Mouse (Mus musculus): ENCODE measurements around the gene Btbd8. TPM values are rescaled to one million over a fixed set of nuclear protein-coding genes. Genes with fewer than 3 reads are reported as not detected.

The Btbd8 gene
- polyA plus RNA-seq, 2 experiments, result 4.8 to 6.3 TPM

GRCm38 (mm10) chr5:107513583-107513982, 75.8 kb downstream of the Btbd8 start:
- no peak for TF ChIP-seq POLR2A (IDR thresholded peaks at IDR 0.05; ENCODE audit: borderline replicate concordance, extremely low read depth, insufficient read depth, insufficient read length)
- Histone ChIP-seq H3K4me1 (ENCODE audit: control insufficient read depth, insufficient read depth, low read length) (no peaks in the 10 kb centered on the region), H3K27ac (replicated peaks; ENCODE audit: low read depth, low read length) (no peak overlapping the region), H3K27me3 (ENCODE audit: control insufficient read depth, insufficient read depth, low read length) (no peaks in the 10 kb centered on the region), H3K9me3 (ENCODE audit: control insufficient read depth, low read length) (no peaks in the 10 kb centered on the region), H3K36me3 (ENCODE audit: control insufficient read depth, insufficient read depth, low read length) (0 out of 2 replicates have a peak, but pooled peaks cover 2% of the 10 kb centered on the region), H3K4me2 (replicated peaks; ENCODE audit: low read depth, low read length, severe bottlenecking) (no peak overlapping the region), H3K4me3 (replicated peaks; ENCODE audit: low read length) (no peak overlapping the region), H3K9ac (ENCODE audit: low read depth, low read length, severe bottlenecking) (no peak overlapping the region)
- 52% methylated on average over 7 of the region's 7 CpGs for WGBS
- ATAC-seq (ENCODE audit: low FRiP score, low read depth) (no peak), DNase-seq (ENCODE audit: low spot score) (peak; percentile 25)

- no peak overlapping the region for H3K4me2 ChIP-seq (replicated peaks; ENCODE audit: low read depth, low read length, severe bottlenecking)
- DNase-seq (ENCODE audit: low spot score) (no peak), ATAC-seq (ENCODE audit: low FRiP score, low read depth) (no peak)
- 98% methylated on average over 3 of the region's 3 CpGs for WGBS
- H3K9ac ChIP-seq (ENCODE audit: low read depth, low read length, severe bottlenecking), result no peak overlapping the region
- H3K4me3 ChIP-seq (replicated peaks; ENCODE audit: low read length), result no peak overlapping the region
- no peaks in the 10 kb centered on the region for H3K4me1 ChIP-seq (ENCODE audit: control insufficient read depth, insufficient read depth, low read length)
- H3K9me3 ChIP-seq (ENCODE audit: control insufficient read depth, low read length), result no peaks in the 10 kb centered on the region
- no peaks in the 10 kb centered on the region for H3K36me3 ChIP-seq (ENCODE audit: control insufficient read depth, insufficient read depth, low read length)
- no peak for TF ChIP-seq POLR2A (IDR thresholded peaks at IDR 0.05; ENCODE audit: borderline replicate concordance, extremely low read depth, insufficient read depth, insufficient read length)
- no peaks in the 10 kb centered on the region for H3K27me3 ChIP-seq (ENCODE audit: control insufficient read depth, insufficient read depth, low read length)
- H3K27ac ChIP-seq (replicated peaks; ENCODE audit: low read depth, low read length), result no peak overlapping the region
Observed at GRCm38 (mm10) chr5:107515453-107515852, 77.7 kb downstream of the Btbd8 start.

- Histone ChIP-seq H3K4me2 (replicated peaks; ENCODE audit: low read depth, low read length, severe bottlenecking) (no peak overlapping the region), H3K9me3 (ENCODE audit: control insufficient read depth, low read length) (no peaks in the 10 kb centered on the region), H3K36me3 (ENCODE audit: control insufficient read depth, insufficient read depth, low read length) (no peaks in the 10 kb centered on the region), H3K9ac (ENCODE audit: low read depth, low read length, severe bottlenecking) (no peak overlapping the region), H3K27me3 (ENCODE audit: control insufficient read depth, insufficient read depth, low read length) (no peaks in the 10 kb centered on the region), H3K4me3 (replicated peaks; ENCODE audit: low read length) (no peak overlapping the region), H3K27ac (replicated peaks; ENCODE audit: low read depth, low read length) (no peak overlapping the region), H3K4me1 (ENCODE audit: control insufficient read depth, insufficient read depth, low read length) (no peaks in the 10 kb centered on the region)
- TF ChIP-seq POLR2A (IDR thresholded peaks at IDR 0.05; ENCODE audit: borderline replicate concordance, extremely low read depth, insufficient read depth, insufficient read length), result no peak
- WGBS, result 98% methylated on average over 1 of the region's 1 CpGs
- DNase-seq (ENCODE audit: low spot score), result no peak
- ATAC-seq (ENCODE audit: low FRiP score, low read depth), result no peak
Observed at GRCm38 (mm10) chr5:107516087-107516486, 78.3 kb downstream of the Btbd8 start.

- no peak for TF ChIP-seq POLR2A (IDR thresholded peaks at IDR 0.05; ENCODE audit: borderline replicate concordance, extremely low read depth, insufficient read depth, insufficient read length)
- 98% methylated on average over 4 of the region's 4 CpGs for WGBS
- Histone ChIP-seq H3K4me3 (replicated peaks; ENCODE audit: low read length) (no peak overlapping the region), H3K9me3 (ENCODE audit: control insufficient read depth, low read length) (no peaks in the 10 kb centered on the region), H3K9ac (ENCODE audit: low read depth, low read length, severe bottlenecking) (no peak overlapping the region), H3K27ac (replicated peaks; ENCODE audit: low read depth, low read length) (no peak overlapping the region), H3K4me2 (replicated peaks; ENCODE audit: low read depth, low read length, severe bottlenecking) (no peak overlapping the region), H3K36me3 (ENCODE audit: control insufficient read depth, insufficient read depth, low read length) (no peaks in the 10 kb centered on the region), H3K4me1 (ENCODE audit: control insufficient read depth, insufficient read depth, low read length) (no peaks in the 10 kb centered on the region), H3K27me3 (ENCODE audit: control insufficient read depth, insufficient read depth, low read length) (no peaks in the 10 kb centered on the region)
- DNase-seq (ENCODE audit: low spot score) (no peak), ATAC-seq (ENCODE audit: low FRiP score, low read depth) (no peak)
Observed at GRCm38 (mm10) chr5:107518602-107519001, 80.8 kb downstream of the Btbd8 start.

- H3K27ac ChIP-seq (replicated peaks; ENCODE audit: low read depth, low read length), result no peak overlapping the region
- no peaks in the 10 kb centered on the region for H3K36me3 ChIP-seq (ENCODE audit: control insufficient read depth, insufficient read depth, low read length)
- H3K4me1 ChIP-seq (ENCODE audit: control insufficient read depth, insufficient read depth, low read length), result no peaks in the 10 kb centered on the region
- H3K27me3 ChIP-seq (ENCODE audit: control insufficient read depth, insufficient read depth, low read length), result no peaks in the 10 kb centered on the region
- DNase-seq (ENCODE audit: low spot score), result no peak
- H3K9ac ChIP-seq (ENCODE audit: low read depth, low read length, severe bottlenecking), result no peak overlapping the region
- no peak for ATAC-seq (ENCODE audit: low FRiP score, low read depth)
- no peak overlapping the region for H3K4me3 ChIP-seq (replicated peaks; ENCODE audit: low read length)
- no peak overlapping the region for H3K4me2 ChIP-seq (replicated peaks; ENCODE audit: low read depth, low read length, severe bottlenecking)
- TF ChIP-seq POLR2A (IDR thresholded peaks at IDR 0.05; ENCODE audit: borderline replicate concordance, extremely low read depth, insufficient read depth, insufficient read length), result no peak
- no peaks in the 10 kb centered on the region for H3K9me3 ChIP-seq (ENCODE audit: control insufficient read depth, low read length)
- WGBS, result 92% methylated on average over 6 of the region's 6 CpGs
Observed at GRCm38 (mm10) chr5:107521386-107521785, 83.6 kb downstream of the Btbd8 start.

- no peak overlapping the region for H3K4me2 ChIP-seq (replicated peaks; ENCODE audit: low read depth, low read length, severe bottlenecking)
- H3K9me3 ChIP-seq (ENCODE audit: control insufficient read depth, low read length), result no peaks in the 10 kb centered on the region
- no peak overlapping the region for H3K27ac ChIP-seq (replicated peaks; ENCODE audit: low read depth, low read length)
- no peaks in the 10 kb centered on the region for H3K4me1 ChIP-seq (ENCODE audit: control insufficient read depth, insufficient read depth, low read length)
- H3K9ac ChIP-seq (ENCODE audit: low read depth, low read length, severe bottlenecking), result no peak overlapping the region
- TF ChIP-seq POLR2A (IDR thresholded peaks at IDR 0.05; ENCODE audit: borderline replicate concordance, extremely low read depth, insufficient read depth, insufficient read length), result no peak
- no peak for DNase-seq (ENCODE audit: low spot score)
- H3K27me3 ChIP-seq (ENCODE audit: control insufficient read depth, insufficient read depth, low read length), result no peaks in the 10 kb centered on the region
- H3K36me3 ChIP-seq (ENCODE audit: control insufficient read depth, insufficient read depth, low read length), result no peaks in the 10 kb centered on the region
- ATAC-seq (ENCODE audit: low FRiP score, low read depth), result no peak
- no peak overlapping the region for H3K4me3 ChIP-seq (replicated peaks; ENCODE audit: low read length)
- WGBS, result 75% methylated on average over 7 of the region's 7 CpGs
Observed at GRCm38 (mm10) chr5:107521897-107522296, 84.1 kb downstream of the Btbd8 start.

Measured in limb, embryonic 14.5 days (tissue).